Mouse (Mus musculus) CH12.LX (cell line): ENCODE results near the gene Kat2b. TPM values are rescaled to one million over a fixed set of nuclear protein-coding genes. Genes with fewer than 3 reads are reported as not detected.
"Not testable (repeated sequence)": the region's sequence is repeated elsewhere in the genome, so short reads cannot be mapped to it uniquely, and the experiment has no call there.

Source experiments
- DNase-seq: peaks from one replicate; pipeline ENCODE4 v3.0.0-alpha.2; 2013; ENCODE audit errors: extremely low read depth
- H3K27ac ChIP-seq: 2 replicates; pipeline ENCODE4 v1.5.1; 2012; ENCODE audit warnings: low read depth, mild to moderate bottlenecking, control low read depth, moderate library complexity; ENCODE audit not compliant: insufficient read depth
- H3K27me3 ChIP-seq: replicated peaks from 2 replicates; pipeline ENCODE3; 2012; ENCODE audit warnings: inconsistent platforms
- H3K36me3 ChIP-seq, 2 experiments: replicated peaks in 1 of 2; 2 replicates each; pipeline versions ENCODE3 to v1.6.1; 2012; ENCODE audit warnings: inconsistent platforms in 1 of 2, low read length in 1 of 2, mild to moderate bottlenecking in 1 of 2, mixed read lengths in 1 of 2, moderate library complexity in 1 of 2; ENCODE audit not compliant: control insufficient read depth in 1 of 2, insufficient read depth in 1 of 2
- H3K4me1 ChIP-seq, 2 experiments: 2 replicates each; pipeline ENCODE4 v1.6.1; 2012; ENCODE audit warnings: inconsistent platforms in 1 of 2, moderate library complexity in 1 of 2; ENCODE audit not compliant: insufficient read depth in 2 of 2, control insufficient read depth in 1 of 2
- H3K4me2 ChIP-seq: 2 replicates; pipeline ENCODE4 v1.6.1; 2012; ENCODE audit warnings: low read depth, mild to moderate bottlenecking, control low read depth; ENCODE audit not compliant: poor library complexity, insufficient read depth, severe bottlenecking
- H3K4me3 ChIP-seq, 3 experiments: fragments of 150-350 bp in 1 of 3; sonication (generic) in 1 of 3; replicated peaks in 1 of 3; 2 replicates each; pipeline versions ENCODE3 to v1.5.1; 2011 to 2012; ENCODE audit warnings: low read depth in 2 of 3, low read length in 2 of 3, mild to moderate bottlenecking in 2 of 3, moderate library complexity in 2 of 3, control low read depth in 1 of 3, improper control_type of control experiment in 1 of 3, inconsistent platforms in 1 of 3, mixed read lengths in 1 of 3; ENCODE audit not compliant: poor library complexity in 1 of 3
- H3K79me2 ChIP-seq: replicated peaks from 2 replicates; pipeline ENCODE4 v1.6.1; 2012; ENCODE audit warnings: mild to moderate bottlenecking, moderate library complexity; ENCODE audit not compliant: control insufficient read depth, poor library complexity, insufficient read depth, severe bottlenecking; ENCODE audit errors: extremely low read depth
- H3K9ac ChIP-seq: 2 replicates; pipeline ENCODE4 v1.6.1; 2012; ENCODE audit warnings: low read depth, mild to moderate bottlenecking, control low read depth, moderate library complexity; ENCODE audit not compliant: insufficient read depth
- H3K9me3 ChIP-seq: replicated peaks from 2 replicates; pipeline ENCODE3; 2012; ENCODE audit warnings: low read length, inconsistent platforms, mixed read lengths
- CHD1 ChIP-seq: IDR thresholded peaks from 2 replicates; pipeline ENCODE4 v1.6.1; 2012; ENCODE audit warnings: low read depth, low read length, improper control_type of control experiment, inconsistent platforms
- CHD2 ChIP-seq: IDR thresholded peaks from 2 replicates; pipeline ENCODE4 v1.6.1; 2011; ENCODE audit warnings: low read length, improper control_type of control experiment
- CTCF ChIP-seq, 2 experiments: IDR thresholded peaks in 1 of 2; conservative IDR thresholded peaks in 1 of 2; 2 replicates each; pipeline ENCODE4 v1.5.1; 2011 to 2012; ENCODE audit warnings: low read depth in 2 of 2, low read length in 2 of 2, improper control_type of control experiment in 1 of 2, inconsistent platforms in 1 of 2, mild to moderate bottlenecking in 1 of 2, moderate library complexity in 1 of 2
- EP300 ChIP-seq: IDR thresholded peaks from 2 replicates; pipeline ENCODE4 v1.6.1; 2011; ENCODE audit warnings: low read length, improper control_type of control experiment
- IRF4 ChIP-seq: IDR thresholded peaks from 2 replicates; pipeline ENCODE4 v1.6.1; 2014; ENCODE audit warnings: low read depth, mild to moderate bottlenecking, inconsistent platforms, low read length, improper control_type of control experiment
- JUND ChIP-seq: conservative IDR thresholded peaks from 2 replicates; pipeline ENCODE4 v1.6.1; 2011; ENCODE audit warnings: low read depth, low read length, improper control_type of control experiment
- KAT2A ChIP-seq: IDR thresholded peaks from 2 replicates; pipeline ENCODE4 v1.6.1; 2012; ENCODE audit warnings: low read length, improper control_type of control experiment, inconsistent platforms; ENCODE audit not compliant: insufficient replicate concordance
- MYC ChIP-seq: IDR thresholded peaks from 2 replicates; pipeline ENCODE4 v1.6.1; 2011; ENCODE audit warnings: low read depth, mild to moderate bottlenecking, improper control_type of control experiment, low read length
- NELFE ChIP-seq: IDR thresholded peaks from 2 replicates; pipeline ENCODE4 v1.6.1; 2011; ENCODE audit warnings: low read depth, low read length, improper control_type of control experiment
- RAD21 ChIP-seq: IDR thresholded peaks from 2 replicates; pipeline ENCODE4 v1.6.1; 2011; ENCODE audit warnings: low read depth, mild to moderate bottlenecking, low read length, improper control_type of control experiment, moderate library complexity
- SIN3A ChIP-seq: IDR thresholded peaks from 2 replicates; pipeline ENCODE4 v1.6.1; 2012; ENCODE audit warnings: low read length, improper control_type of control experiment, inconsistent platforms
- SMC3 ChIP-seq: IDR thresholded peaks from 2 replicates; pipeline ENCODE4 v1.6.1; 2011; ENCODE audit warnings: low read depth, low read length, improper control_type of control experiment
- UBTF ChIP-seq: IDR thresholded peaks from 2 replicates; pipeline ENCODE4 v1.6.1; 2012; ENCODE audit warnings: low read depth, mild to moderate bottlenecking, inconsistent platforms, low read length, improper control_type of control experiment, moderate library complexity
- USF1 ChIP-seq: IDR thresholded peaks from 2 replicates; pipeline ENCODE4 v1.6.1; 2014; ENCODE audit warnings: low read depth, mild to moderate bottlenecking, inconsistent platforms, low read length, improper control_type of control experiment
- USF2 ChIP-seq: conservative IDR thresholded peaks from 2 replicates; pipeline ENCODE4 v1.6.1; 2011; ENCODE audit warnings: low read depth, low read length, improper control_type of control experiment
- ZKSCAN1 ChIP-seq: IDR thresholded peaks from 2 replicates; pipeline ENCODE4 v1.6.1; 2012; ENCODE audit warnings: low read depth, inconsistent platforms, low read length, improper control_type of control experiment, borderline replicate concordance
- dilution Hi-C: fragments of 300-500 bp; cut with MboI; formaldehyde crosslinking; loops from 2 replicates; pipeline ENCODE4 v1.14.3; 2020; ENCODE audit warnings: low sequenced_read_pairs; ENCODE audit not compliant: extremely low pct_unique_long_range_greater_than_20kb, extremely low pct_ligation_motif_present
- in situ Hi-C: fragments of 300-500 bp; cut with MboI; formaldehyde crosslinking; loops from 3 replicates; pipeline ENCODE4 v1.14.3; 2019; ENCODE audit warnings: low sequenced_read_pairs, low pct_ligation_motif_present, low pct_unique_long_range_greater_than_20kb, mixed read lengths
- polyA plus RNA-seq: library from polyadenylated mRNA; unstranded; fragments of >175 nt; gene quantifications from 2 replicates; pipeline ENCODE4 v1.2.1, GENCODE M21; 2012; ENCODE audit warnings: low read depth; ENCODE audit not compliant: insufficient read length
- total RNA-seq, 2 experiments: library from RNA; depleted of rRNA; stranded (reverse); fragments of 300-350 nt in 1 of 2; fragments of >200 nt in 1 of 2; gene quantifications; 2 replicates each; pipeline ENCODE4 v1.2.3; 2012 to 2014

Kat2b gene
- total and polyA plus RNA-seq, 3 experiments: 3.6 to 4.6 (median 4.1) TPM

DNA sequence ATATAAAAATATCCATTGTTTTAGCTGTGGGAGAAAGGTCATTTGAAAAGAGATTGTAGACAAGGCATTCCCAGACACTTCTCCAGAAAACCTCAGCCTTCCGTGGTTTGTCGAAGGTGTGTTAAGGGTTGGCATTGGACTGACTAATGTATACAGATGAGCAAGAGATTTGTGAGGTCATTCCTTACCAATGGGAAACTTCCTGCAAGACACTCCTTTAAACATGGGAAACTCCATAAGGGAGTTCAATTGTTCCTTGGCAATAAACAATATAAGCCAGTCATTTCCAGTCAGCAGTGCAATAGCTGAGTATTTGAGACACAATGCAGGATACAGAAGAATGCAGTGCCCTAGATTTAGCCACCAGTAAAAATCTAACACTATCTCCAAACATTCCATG, 38.6 kb upstream of the Kat2b start:
- no peak for DNase-seq
- TF ChIP-seq USF1 (no peak), CHD2 (no peak), SIN3A (no peak), USF2 (no peak), MYC (no peak)
- Histone ChIP-seq H3K4me2 (no peak overlapping the region), H3K4me3 (no peak overlapping the region), H3K9me3 (no peaks in the 10 kb centered on the region), H3K27me3 (no peaks in the 10 kb centered on the region), H3K27ac (no peak overlapping the region), H3K79me2 (no peaks in the 10 kb centered on the region), H3K4me1 (no peaks in the 10 kb centered on the region), H3K36me3 (no peaks in the 10 kb centered on the region), H3K9ac (no peak overlapping the region)
- dilution Hi-C loops (no loop called here), in situ Hi-C loops (loop anchor here (25.0 kb wide), 1 partner anchor 309 kb away; the partner anchor contains the start of gene Sult1c2)

DNA sequence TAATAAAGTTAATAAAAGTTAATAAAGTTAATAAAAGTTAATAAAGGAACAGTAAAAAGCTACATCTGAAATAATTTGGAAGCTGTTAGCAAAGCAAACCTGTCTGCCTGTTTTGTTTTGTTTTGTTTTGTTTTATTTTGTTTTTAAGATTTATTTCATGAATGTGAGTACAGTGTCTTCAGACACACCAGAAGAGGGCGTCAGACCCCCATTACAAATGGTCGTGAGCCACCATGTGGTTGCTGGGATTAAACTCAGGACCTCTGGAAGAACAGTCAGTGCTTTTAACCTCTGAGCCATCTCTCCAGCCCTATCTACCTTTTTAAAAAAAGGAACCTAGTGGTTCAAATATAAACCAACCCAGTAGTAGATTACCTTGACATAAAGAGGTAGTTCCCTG, 35.5 kb upstream of the Kat2b start:
- H3K4me1 ChIP-seq: no peaks in the 10 kb centered on the region
- dilution Hi-C loops (no loop called here), in situ Hi-C loops (loop anchor here (25.0 kb wide), 1 partner anchor 306 kb away; the partner anchor contains the start of gene Sult1c2)
- no peaks in the 10 kb centered on the region for H3K9me3 ChIP-seq
- H3K4me2 ChIP-seq: no peak overlapping the region
- TF ChIP-seq CTCF (conservative IDR thresholded peaks at IDR 0.05 in 1 of 2, IDR thresholded peaks at IDR 0.05 in 1 of 2; ENCODE audit: low read depth in 2 of 2, low read length in 2 of 2): peak in 1 of 2 experiments; percentile 69; a peak in 2 of 4 replicates
- TF ChIP-seq RAD21: peak; percentile 48
- no peak for TF ChIP-seq ZKSCAN1
- peak; percentile 32 for TF ChIP-seq SMC3
- TF ChIP-seq UBTF: no peak
- TF ChIP-seq KAT2A: no peak
- H3K27ac ChIP-seq: no peak overlapping the region
- no peaks in the 10 kb centered on the region for H3K27me3 ChIP-seq
- peak; percentile 12 for DNase-seq
- H3K36me3 ChIP-seq: no peaks in the 10 kb centered on the region
- H3K4me3 ChIP-seq: no peak overlapping the region
- H3K9ac ChIP-seq: no peak overlapping the region
- H3K79me2 ChIP-seq: no peaks in the 10 kb centered on the region

DNA sequence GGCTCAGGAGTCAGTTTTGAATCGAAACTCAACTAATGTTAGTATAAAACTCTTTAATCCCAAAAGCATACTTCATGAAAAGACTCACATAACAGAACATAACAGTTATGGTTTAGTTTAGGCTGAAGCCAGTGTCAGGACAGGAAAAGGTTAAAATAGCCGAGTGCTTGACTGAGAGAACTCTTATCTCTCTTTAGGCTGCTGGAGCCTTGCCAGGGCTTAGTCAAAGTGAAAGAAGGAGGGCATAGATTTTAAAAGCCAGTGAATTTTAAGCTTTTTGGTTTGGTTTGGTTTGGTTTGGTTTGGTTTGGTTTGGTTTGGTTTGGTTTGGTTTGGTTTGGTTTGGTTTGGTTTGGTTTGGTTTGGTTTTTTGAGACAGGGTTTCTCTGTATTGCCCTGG, 34.2 kb upstream of the Kat2b start:
- Histone ChIP-seq H3K4me1 (no peaks in the 10 kb centered on the region), H3K9me3 (no peaks in the 10 kb centered on the region), H3K36me3 (no peaks in the 10 kb centered on the region), H3K79me2 (no peaks in the 10 kb centered on the region), H3K27ac (no peak overlapping the region), H3K4me3 (no peak overlapping the region), H3K4me2 (no peak overlapping the region), H3K27me3 (no peaks in the 10 kb centered on the region), H3K9ac (no peak overlapping the region)
- no peak for DNase-seq
- TF ChIP-seq EP300: 0 out of 2 replicates have a peak, but pooled peaks have one; percentile 13
- TF ChIP-seq IRF4: peak; percentile 83
- TF ChIP-seq CHD2: no peak
- no peak for TF ChIP-seq NELFE
- peak; percentile 77 for TF ChIP-seq JUND
- TF ChIP-seq CTCF (conservative IDR thresholded peaks at IDR 0.05 in 1 of 2, IDR thresholded peaks at IDR 0.05 in 1 of 2; ENCODE audit: low read depth in 2 of 2, low read length in 2 of 2): no peak
- no peak for TF ChIP-seq CHD1
- dilution Hi-C loops: no loop called here
- in situ Hi-C loops: loop anchor here (25.0 kb wide), 1 partner anchor 305 kb away; the partner anchor contains the start of gene Sult1c2

DNA sequence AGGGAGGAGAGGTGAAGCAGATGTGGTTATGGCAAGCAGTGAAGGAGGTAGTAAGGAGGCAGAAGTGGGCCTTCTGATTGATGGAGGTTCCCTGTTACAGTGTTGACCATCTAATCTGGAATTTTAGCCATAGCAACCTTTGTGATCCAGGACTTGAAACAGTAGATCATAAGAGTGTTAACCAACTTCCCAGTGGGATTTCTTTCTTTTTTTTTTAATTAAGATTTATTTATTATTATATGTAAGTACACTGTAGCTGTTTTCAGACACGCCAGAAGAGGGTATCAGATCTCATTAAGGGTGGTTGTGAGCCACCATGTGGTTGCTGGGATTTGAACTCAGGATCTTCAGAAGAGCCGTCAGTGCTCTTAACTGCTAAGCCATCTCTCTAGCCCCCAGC, 27.3 kb upstream of the Kat2b start, which contains the start of gene Pp2d1:
Gene Pp2d1, minus strand, starts transcription at position 101 of the 400 bp plus-strand sequence.
- H3K9me3 ChIP-seq, H3K27ac ChIP-seq, H3K4me1 ChIP-seq, H3K36me3 ChIP-seq, H3K27me3 ChIP-seq, dilution Hi-C loops, DNase-seq, H3K9ac ChIP-seq, H3K4me3 ChIP-seq, H3K4me2 ChIP-seq, H3K79me2 ChIP-seq: not testable (repeated sequence)
- in situ Hi-C loops: loop anchor here (25.0 kb wide), 1 partner anchor 298 kb away; the partner anchor contains the start of gene Sult1c2
